Mouse (Mus musculus) liver, embryonic 13.5 days (tissue): Measurements from ENCODE around the gene Prim2. TPM values are rescaled to one million over a fixed set of nuclear protein-coding genes. Genes with fewer than 3 reads are reported as not detected.
A peak's percentile ranks its signal among the peaks of the same experiment; 100 is the strongest.

Source experiments
- ATAC-seq: fragments of 200-750 bp; cut with Nextera tagmentation; 2 replicates; pipeline ENCODE4 v1.8.0; 2017; ENCODE audit warnings: low read depth, mild to moderate bottlenecking, moderate number of reproducible peaks, moderate library complexity
- DNase-seq: peaks from one replicate; pipeline ENCODE4 v3.0.0; 2022
- H3K27ac ChIP-seq: fragments of 300-500 bp; sonication (generic); 2 replicates; pipeline ENCODE4 v1.5.1; 2015; ENCODE audit warnings: moderate library complexity, mild to moderate bottlenecking, inconsistent platforms
- H3K27me3 ChIP-seq: fragments of 300-500 bp; sonication (generic); 2 replicates; pipeline ENCODE4 v1.6.1; 2015; ENCODE audit warnings: mild to moderate bottlenecking, inconsistent platforms
- H3K36me3 ChIP-seq: fragments of 300-500 bp; sonication (generic); 2 replicates; pipeline ENCODE4 v1.6.1; 2015; ENCODE audit warnings: mild to moderate bottlenecking, inconsistent platforms
- H3K4me1 ChIP-seq: fragments of 300-500 bp; sonication (generic); replicated peaks from 2 replicates; pipeline ENCODE4 v1.6.1; 2015; ENCODE audit warnings: inconsistent platforms
- H3K4me2 ChIP-seq: fragments of 300-500 bp; sonication (generic); 2 replicates; pipeline ENCODE4 v1.6.1; 2015; ENCODE audit warnings: inconsistent platforms, mild to moderate bottlenecking, moderate library complexity
- H3K4me3 ChIP-seq: fragments of 300-500 bp; sonication (generic); replicated peaks from 2 replicates; pipeline ENCODE4 v1.5.1; 2015; ENCODE audit warnings: mild to moderate bottlenecking, inconsistent platforms
- H3K9ac ChIP-seq: fragments of 300-500 bp; sonication (generic); 2 replicates; pipeline ENCODE4 v1.6.1; 2015; ENCODE audit warnings: mild to moderate bottlenecking, inconsistent platforms
- H3K9me3 ChIP-seq: fragments of 300-500 bp; sonication (generic); replicated peaks from 2 replicates; pipeline ENCODE4 v1.6.1; 2016; ENCODE audit warnings: inconsistent platforms
- WGBS: fragments of 180-500 bp; shearing (Covaris S2); methylation state at CpG from one replicate; pipeline ENCODE4 v1.1.7; 2015; ENCODE audit not compliant: insufficient replicate concordance; 5-methylcytosine and 5-hydroxymethylcytosine counted together
- polyA plus RNA-seq: library from polyadenylated mRNA; unstranded; fragments of >200 nt; fragmentation: Nextera tagmentation; extraction: Ambion mirVana; gene quantifications from 2 replicates; pipeline ENCODE4 v1.2.1, GENCODE M21; 2015

Prim2 gene
- polyA plus RNA-seq, 1 experiment from 2014 or later = 43.2 TPM

DNA sequence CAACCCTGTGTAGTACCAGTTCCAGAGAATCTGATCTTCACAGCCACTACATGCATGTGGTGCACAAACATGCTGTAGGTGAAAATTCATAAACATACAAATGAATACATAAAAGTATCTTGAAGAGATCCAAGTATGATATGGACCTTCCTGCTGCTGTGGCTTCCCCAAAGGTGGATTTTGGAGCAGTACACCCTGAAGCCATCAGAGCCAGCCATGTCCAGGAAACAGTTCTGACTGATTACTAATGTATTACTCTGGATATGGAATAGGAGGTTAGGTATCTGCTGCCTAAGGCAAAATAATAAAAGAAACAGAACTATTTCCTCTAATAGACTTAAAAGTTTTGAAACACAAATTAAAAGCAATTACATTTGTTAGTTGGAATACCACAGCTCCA lies 131.6 kb downstream of the Prim2 start:
- H3K4me3 ChIP-seq = no peak overlapping the region
- no peak overlapping the region for H3K4me2 ChIP-seq
- peaks cover 17% of the 10 kb centered on the region for H3K36me3 ChIP-seq
- H3K27me3 ChIP-seq = no peaks in the 10 kb centered on the region
- H3K9me3 ChIP-seq = 0 out of 2 replicates have a peak, but pooled peaks cover 3% of the 10 kb centered on the region
- ATAC-seq (no peak), DNase-seq (no peak)
- H3K27ac ChIP-seq = no peak overlapping the region
- no peak overlapping the region for H3K9ac ChIP-seq
- H3K4me1 ChIP-seq = peaks cover 10% of the 10 kb centered on the region

DNA sequence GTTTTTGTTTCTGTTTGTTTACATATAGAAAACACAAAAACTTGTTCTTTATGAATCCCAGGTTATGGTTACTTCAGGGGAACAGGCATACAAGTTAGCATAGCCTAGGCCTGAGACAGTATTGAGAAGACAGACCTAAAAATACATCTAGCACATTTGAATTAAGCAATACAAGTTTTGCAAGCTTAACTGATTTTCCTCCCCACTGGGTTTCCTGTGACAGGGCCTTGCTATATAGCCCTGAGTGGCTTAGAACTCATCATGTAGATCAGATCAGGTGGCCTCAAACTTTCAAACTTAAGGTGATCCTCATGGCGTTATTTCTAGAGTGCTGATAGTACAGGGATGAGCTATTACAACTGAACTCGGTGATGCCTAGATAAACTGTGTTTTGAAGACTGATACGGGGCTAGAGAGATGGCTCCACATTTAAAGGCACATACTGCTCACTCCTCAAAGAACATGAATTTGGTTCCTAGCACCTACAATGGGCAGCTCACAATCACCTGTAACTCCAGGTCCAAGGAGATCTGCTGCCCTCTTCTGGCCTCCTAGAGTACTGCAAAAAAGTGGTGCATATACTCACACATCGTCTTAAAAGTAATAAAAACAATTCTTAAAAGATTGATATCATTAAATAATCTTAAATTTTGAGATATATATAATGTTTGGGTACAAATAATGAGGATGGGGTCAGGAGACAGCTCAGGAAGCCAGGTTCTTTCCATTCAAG lies 133.2 kb downstream of the Prim2 start:
- WGBS = 90% methylated on average over 4 of the region's 4 CpGs
- Histone ChIP-seq H3K9ac (no peak overlapping the region), H3K27me3 (no peaks in the 10 kb centered on the region), H3K27ac (no peak overlapping the region), H3K36me3 (peaks cover 17% of the 10 kb centered on the region), H3K4me3 (no peak overlapping the region), H3K4me1 (peaks cover 11% of the 10 kb centered on the region), H3K4me2 (no peak overlapping the region), H3K9me3 (0 out of 2 replicates have a peak, but pooled peaks cover 3% of the 10 kb centered on the region)
- no peak for ATAC-seq
- DNase-seq = no peak

DNA sequence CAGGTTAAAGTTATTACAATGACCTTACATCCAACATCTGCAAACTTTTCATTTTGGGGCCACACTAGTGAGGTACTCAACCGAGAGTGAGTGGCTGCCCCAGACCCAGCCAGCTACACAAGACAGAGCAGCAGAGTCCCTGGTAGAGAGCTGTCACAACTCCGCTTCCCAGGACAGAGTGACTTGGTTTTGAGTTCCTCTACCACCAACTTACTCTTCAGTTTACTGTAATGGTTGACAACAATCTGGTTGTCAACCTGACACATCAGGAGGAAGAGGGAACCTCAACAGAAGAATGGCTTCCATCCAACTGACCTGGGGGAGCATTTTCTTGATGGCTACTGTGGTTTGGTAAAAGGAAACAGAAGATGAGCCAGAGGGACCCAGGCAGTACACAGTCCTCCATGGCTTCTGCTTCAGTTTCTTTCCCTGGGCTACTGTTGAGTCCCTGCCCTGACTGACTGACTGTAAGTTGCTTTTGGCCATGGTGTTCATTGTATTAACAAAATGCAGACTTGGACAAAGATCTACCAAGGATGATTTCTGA lies 134.4 kb downstream of the Prim2 start:
- peaks cover 19% of the 10 kb centered on the region for H3K4me1 ChIP-seq
- WGBS = 74% methylated on average over 2 of the region's 2 CpGs
- no peak for ATAC-seq

DNA sequence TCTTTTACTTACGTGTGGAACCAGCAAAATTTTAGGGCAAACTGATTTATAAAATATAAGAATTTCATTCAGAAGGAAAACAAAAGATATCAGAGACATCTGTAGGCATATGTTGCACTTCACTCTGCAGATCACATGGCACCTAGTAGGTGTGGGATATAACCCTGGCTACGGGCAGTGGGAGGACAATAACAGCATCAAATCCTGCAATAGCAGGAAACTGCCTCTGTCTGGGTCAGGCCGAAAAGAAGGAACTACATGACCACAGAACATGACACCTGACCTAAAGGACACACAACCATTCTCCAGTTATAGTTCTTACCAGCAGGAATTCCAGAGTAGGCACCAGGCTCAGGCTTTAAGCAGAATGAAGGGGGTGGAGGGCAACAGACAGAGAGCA lies 137.7 kb downstream of the Prim2 start:
- no peak for DNase-seq
- no peak overlapping the region for H3K9ac ChIP-seq
- peaks cover 6% of the 10 kb centered on the region for H3K36me3 ChIP-seq
- H3K9me3 ChIP-seq = no peaks in the 10 kb centered on the region
- no peak overlapping the region for H3K4me3 ChIP-seq
- H3K4me1 ChIP-seq = peaks cover 27% of the 10 kb centered on the region
- WGBS = 57% methylated on average over 3 of the region's 3 CpGs
- no peaks in the 10 kb centered on the region for H3K27me3 ChIP-seq
- peak overlapping the region; percentile 75 for H3K27ac ChIP-seq
- ATAC-seq = no peak
- no peak overlapping the region for H3K4me2 ChIP-seq

More for the DNA sequence above, 134.4 kb downstream of the Prim2 start:
- no peak overlapping the region for H3K4me3 ChIP-seq
- no peak overlapping the region for H3K4me2 ChIP-seq
- H3K36me3 ChIP-seq = peaks cover 17% of the 10 kb centered on the region
- no peak overlapping the region for H3K27ac ChIP-seq
- 0 out of 2 replicates have a peak, but pooled peaks cover 3% of the 10 kb centered on the region for H3K9me3 ChIP-seq
- no peak overlapping the region for H3K9ac ChIP-seq
- no peak for DNase-seq
- H3K27me3 ChIP-seq = no peaks in the 10 kb centered on the region

DNA sequence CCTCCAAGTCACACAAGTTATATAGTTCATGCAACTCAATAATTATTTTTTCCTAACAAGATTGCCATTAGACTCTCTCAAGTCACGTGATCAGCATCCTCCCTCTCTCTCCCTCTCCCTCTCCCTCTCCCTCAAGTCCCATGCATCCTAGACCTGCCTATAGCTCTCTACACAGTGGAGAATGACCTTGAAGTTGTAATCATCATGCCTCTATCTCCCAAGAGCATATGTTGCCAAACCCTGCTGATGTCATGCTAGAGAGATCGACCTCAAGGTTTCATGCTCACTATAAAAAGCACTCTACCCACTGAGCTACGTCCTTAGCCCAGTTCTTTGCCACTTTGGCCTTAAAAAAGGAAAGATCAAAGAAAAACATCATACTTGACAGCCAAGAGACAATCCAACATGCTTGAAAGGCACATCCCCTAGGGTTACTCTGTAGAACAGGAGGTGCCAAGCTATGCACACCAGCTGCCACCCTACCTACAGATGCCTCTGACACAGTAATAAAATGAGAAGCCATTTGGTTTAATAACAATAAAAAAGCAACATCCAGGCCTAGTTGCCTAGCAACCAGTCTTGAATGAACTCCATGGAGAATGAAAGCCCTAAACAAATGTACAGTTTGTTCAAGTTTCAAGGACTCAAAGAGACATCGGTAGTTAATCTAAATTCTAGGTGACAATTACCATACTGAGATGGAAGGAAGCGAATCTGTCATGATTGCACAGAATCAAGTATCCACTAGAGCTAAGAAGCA lies 138.3 kb downstream of the Prim2 start:
- Histone ChIP-seq H3K9me3 (no peaks in the 10 kb centered on the region), H3K9ac (peak overlapping the region; percentile 13; the same call in 1 of the 2 replicates), H3K27me3 (no peaks in the 10 kb centered on the region), H3K36me3 (no peaks in the 10 kb centered on the region), H3K4me1 (peaks cover 27% of the 10 kb centered on the region), H3K4me3 (no peak overlapping the region), H3K4me2 (peak overlapping the region; percentile 34), H3K27ac (peak overlapping the region; percentile 75)
- ATAC-seq (peak; percentile 98), DNase-seq (no peak)
- WGBS = 66% methylated on average over 5 of the region's 5 CpGs

DNA sequence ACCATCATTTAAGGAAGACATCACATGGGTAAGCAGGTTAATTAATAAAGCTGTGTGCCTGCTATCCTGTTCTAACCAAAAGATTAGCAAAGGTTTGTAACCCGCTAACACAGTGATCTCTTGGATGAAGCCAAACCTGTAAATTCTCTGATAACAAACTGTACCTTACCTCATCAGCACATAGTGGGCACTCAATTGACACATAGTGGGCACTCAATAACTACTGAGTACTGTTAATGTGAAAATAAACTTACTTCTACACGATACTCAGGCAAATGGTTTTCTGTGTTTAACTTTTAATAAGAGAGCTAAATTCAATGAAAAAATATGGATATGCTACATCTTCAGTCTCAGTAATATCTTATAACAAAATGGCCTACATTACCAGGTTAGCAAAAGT lies 139.1 kb downstream of the Prim2 start:
- Histone ChIP-seq H3K27ac (0 out of 2 replicates have a peak overlapping the region, but pooled peaks have one; percentile 53), H3K36me3 (no peaks in the 10 kb centered on the region), H3K4me2 (no peak overlapping the region), H3K4me1 (peaks cover 27% of the 10 kb centered on the region), H3K27me3 (no peaks in the 10 kb centered on the region), H3K9ac (no peak overlapping the region), H3K9me3 (no peaks in the 10 kb centered on the region), H3K4me3 (no peak overlapping the region)
- no peak for ATAC-seq
- 83% methylated on average over 2 of the region's 2 CpGs for WGBS
- no peak for DNase-seq

DNA sequence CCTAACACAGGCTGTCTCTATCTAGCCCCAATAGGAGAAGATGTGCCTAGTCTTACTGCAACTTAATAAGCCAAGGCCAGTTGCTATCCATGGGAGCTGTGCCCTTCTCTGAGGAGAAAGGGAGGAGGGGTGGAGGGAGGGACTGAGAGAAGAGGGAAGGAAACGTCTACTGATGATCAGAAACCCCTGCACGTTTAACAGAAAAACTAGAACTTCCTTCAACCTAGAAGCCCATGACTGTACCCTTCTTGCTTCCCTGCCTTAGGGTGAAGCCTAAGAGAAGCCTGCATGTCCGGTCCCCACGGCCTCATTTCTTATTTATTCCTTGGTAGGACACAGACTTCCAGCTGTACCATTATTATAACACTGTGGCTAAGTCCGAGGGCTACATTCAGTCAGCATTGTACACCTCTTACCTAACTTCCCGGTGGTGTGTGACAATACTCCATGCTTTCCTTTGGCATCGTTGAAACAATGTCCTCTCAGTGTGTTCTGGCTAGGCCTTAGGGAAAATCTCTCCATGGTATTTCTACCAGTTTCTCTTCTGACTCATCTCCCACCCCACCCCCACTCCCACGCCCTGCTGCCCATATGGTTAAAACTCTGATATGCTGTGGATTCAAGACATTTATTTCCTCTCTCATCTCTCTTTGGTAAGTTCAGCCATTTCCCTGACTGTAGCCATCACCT lies 139.9 kb downstream of the Prim2 start:
- no peak for ATAC-seq
- 56% methylated on average over 8 of the region's 8 CpGs for WGBS

DNA sequence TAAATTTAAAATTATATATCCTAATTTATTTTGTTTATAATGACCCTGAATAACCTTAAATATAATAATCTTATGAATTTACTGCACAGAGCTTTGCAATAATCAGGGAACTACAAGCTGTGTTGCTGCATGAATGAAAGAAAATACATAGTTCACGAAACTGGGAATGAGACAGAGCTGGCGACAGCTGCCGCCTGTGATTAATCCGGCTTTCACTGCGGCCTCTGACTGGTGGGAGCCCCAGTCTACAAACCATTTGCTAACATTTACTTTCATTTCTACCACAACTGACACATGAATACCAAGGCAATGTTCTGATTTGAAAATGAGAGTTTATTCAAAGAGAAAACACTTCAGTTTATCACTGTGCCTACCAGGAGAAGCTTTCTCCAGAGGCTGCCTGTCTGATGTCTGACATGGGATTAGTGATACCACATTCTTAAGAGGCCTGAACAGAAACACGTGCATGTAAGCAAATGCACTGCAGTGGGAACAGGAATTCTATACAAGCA lies 142.2 kb downstream of the Prim2 start:
- Histone ChIP-seq H3K9me3 (no peaks in the 10 kb centered on the region), H3K4me3 (no peak overlapping the region), H3K27ac (no peak overlapping the region; the same call in 1 of the 2 replicates), H3K4me2 (no peak overlapping the region), H3K4me1 (peaks cover 26% of the 10 kb centered on the region), H3K9ac (no peak overlapping the region), H3K27me3 (no peaks in the 10 kb centered on the region), H3K36me3 (no peaks in the 10 kb centered on the region)
- no peak for DNase-seq
- WGBS = 86% methylated on average over 6 of the region's 6 CpGs
- ATAC-seq = no peak

More for the DNA sequence above, 139.9 kb downstream of the Prim2 start:
- peak overlapping the region; percentile 53; the same call in 1 of the 2 replicates for H3K27ac ChIP-seq
- H3K9ac ChIP-seq = no peak overlapping the region
- no peak overlapping the region for H3K4me3 ChIP-seq
- no peaks in the 10 kb centered on the region for H3K36me3 ChIP-seq
- no peak overlapping the region for H3K4me2 ChIP-seq
- no peaks in the 10 kb centered on the region for H3K27me3 ChIP-seq
- H3K4me1 ChIP-seq = peaks cover 27% of the 10 kb centered on the region
- no peak for DNase-seq
- H3K9me3 ChIP-seq = no peaks in the 10 kb centered on the region

DNA sequence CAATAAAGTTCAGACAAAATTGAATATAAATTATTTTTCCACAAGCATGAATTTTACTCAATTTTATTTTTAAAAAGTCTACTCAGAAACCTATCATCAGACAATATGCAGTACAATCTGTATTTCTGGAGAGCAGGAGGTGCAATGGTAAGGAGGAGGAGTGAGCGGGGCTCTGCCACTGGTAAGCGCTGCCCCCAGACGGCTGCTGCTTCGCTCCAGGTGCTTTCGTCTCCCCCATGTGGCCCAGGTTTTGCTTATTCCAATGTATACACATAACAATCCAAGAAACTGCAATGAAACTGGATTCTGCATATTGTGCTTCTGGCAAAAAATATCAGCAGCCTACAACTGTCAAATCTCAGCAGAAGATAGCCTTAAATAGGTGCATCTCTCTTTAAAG lies 146.4 kb downstream of the Prim2 start:
- Histone ChIP-seq H3K4me1 (no peaks in the 10 kb centered on the region), H3K4me3 (no peak overlapping the region), H3K27ac (no peak overlapping the region), H3K27me3 (no peaks in the 10 kb centered on the region), H3K4me2 (no peak overlapping the region), H3K9me3 (no peaks in the 10 kb centered on the region), H3K36me3 (no peaks in the 10 kb centered on the region), H3K9ac (no peak overlapping the region)
- ATAC-seq (no peak), DNase-seq (no peak)
- 92% methylated on average over 5 of the region's 5 CpGs for WGBS

DNA sequence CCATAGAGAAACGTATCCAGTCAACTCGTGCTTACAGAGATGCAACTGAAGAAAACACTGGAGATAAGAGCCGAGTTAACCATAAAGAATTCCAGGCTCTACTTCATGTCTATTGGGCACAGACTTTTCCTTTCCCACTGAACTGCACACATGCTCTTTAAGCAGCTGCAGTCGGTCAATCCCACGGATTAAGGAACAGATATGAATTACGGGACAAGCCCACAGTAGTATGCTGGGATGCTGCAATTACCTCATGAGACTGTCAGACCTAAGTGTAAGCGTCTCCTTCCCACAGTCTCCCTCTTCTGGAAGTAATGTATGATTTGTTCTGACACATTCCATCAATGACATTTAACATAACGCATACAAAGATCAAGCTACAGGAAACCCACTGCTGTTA lies 154.5 kb downstream of the Prim2 start:
- WGBS = 80% methylated on average over 8 of the region's 8 CpGs
- H3K27me3 ChIP-seq = no peaks in the 10 kb centered on the region

DNA sequence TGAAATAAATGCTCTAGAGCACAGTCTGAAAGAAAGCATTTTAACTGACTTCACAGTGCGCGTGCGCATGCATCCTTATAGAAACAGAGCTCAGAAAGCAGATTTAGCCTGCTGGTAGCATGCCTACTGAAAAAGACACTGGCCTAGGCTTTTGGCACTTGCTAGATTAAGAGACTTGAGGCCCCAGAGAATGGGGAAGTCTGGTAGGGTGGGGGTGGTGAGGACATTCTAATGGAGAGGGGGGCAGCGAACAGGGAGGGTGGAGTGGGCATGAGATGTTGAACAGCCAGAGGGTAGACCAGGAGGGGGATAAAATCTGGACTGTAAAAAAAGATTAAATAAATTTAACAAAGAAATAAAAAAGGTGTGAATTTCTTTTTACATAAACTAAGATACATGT lies 158.3 kb downstream of the Prim2 start:
- no peak overlapping the region for H3K27ac ChIP-seq
- H3K9ac ChIP-seq = no peak overlapping the region
- H3K4me1 ChIP-seq = no peaks in the 10 kb centered on the region
- peaks cover 35% of the 10 kb centered on the region for H3K36me3 ChIP-seq
- no peaks in the 10 kb centered on the region for H3K27me3 ChIP-seq
- H3K4me2 ChIP-seq = no peak overlapping the region
- H3K4me3 ChIP-seq = no peak overlapping the region
- ATAC-seq = no peak
- DNase-seq = no peak
- H3K9me3 ChIP-seq = no peaks in the 10 kb centered on the region
- WGBS = 86% methylated on average over 4 of the region's 4 CpGs

More for the DNA sequence above, 154.5 kb downstream of the Prim2 start:
- H3K27ac ChIP-seq = no peak overlapping the region
- peaks cover 26% of the 10 kb centered on the region for H3K36me3 ChIP-seq
- H3K9me3 ChIP-seq = no peaks in the 10 kb centered on the region
- DNase-seq (no peak), ATAC-seq (no peak)
- H3K9ac ChIP-seq = no peak overlapping the region
- no peak overlapping the region for H3K4me3 ChIP-seq
- H3K4me1 ChIP-seq = no peaks in the 10 kb centered on the region
- H3K4me2 ChIP-seq = no peak overlapping the region
